Mouse (Mus musculus) neural tube, embryonic 13.5 days (tissue): Measurements from ENCODE around the gene 2010003K11Rik. TPM values are rescaled to one million over a fixed set of nuclear protein-coding genes. Genes with fewer than 3 reads are reported as not detected.

Experiments
- ATAC-seq: fragments of 200-750 bp; cut with Nextera tagmentation; 2 replicates; pipeline ENCODE4 v1.8.0; 2017; ENCODE audit warnings: low read depth, mild to moderate bottlenecking, moderate TSS enrichment, moderate library complexity
- H3K27ac ChIP-seq: fragments of 300-500 bp; sonication (generic); replicated peaks from 2 replicates; pipeline ENCODE4 v1.5.1; 2015; ENCODE audit warnings: moderate library complexity, mild to moderate bottlenecking, inconsistent platforms
- H3K27me3 ChIP-seq: fragments of 300-500 bp; sonication (generic); 2 replicates; pipeline ENCODE4 v1.6.1; 2015; ENCODE audit warnings: mild to moderate bottlenecking, inconsistent platforms
- H3K36me3 ChIP-seq: fragments of 300-500 bp; sonication (generic); 2 replicates; pipeline ENCODE4 v1.6.1; 2015; ENCODE audit warnings: mild to moderate bottlenecking, inconsistent platforms
- H3K4me1 ChIP-seq: fragments of 300-500 bp; sonication (generic); replicated peaks from 2 replicates; pipeline ENCODE4 v1.6.1; 2015; ENCODE audit warnings: inconsistent platforms
- H3K4me2 ChIP-seq: fragments of 300-500 bp; sonication (generic); 2 replicates; pipeline ENCODE4 v1.6.1; 2015; ENCODE audit warnings: inconsistent platforms, mild to moderate bottlenecking, moderate library complexity
- H3K4me3 ChIP-seq: fragments of 300-500 bp; sonication (generic); 2 replicates; pipeline ENCODE4 v1.5.1; 2015; ENCODE audit warnings: mild to moderate bottlenecking, inconsistent platforms
- H3K9ac ChIP-seq: fragments of 300-500 bp; sonication (generic); 2 replicates; pipeline ENCODE4 v1.6.1; 2015; ENCODE audit warnings: moderate library complexity, mild to moderate bottlenecking, inconsistent platforms
- H3K9me3 ChIP-seq: fragments of 300-500 bp; sonication (generic); 2 replicates; pipeline ENCODE4 v1.6.1; 2016; ENCODE audit warnings: inconsistent platforms
- WGBS: fragments of 180-500 bp; shearing (Covaris S2); methylation state at CpG from one replicate; pipeline ENCODE4 v1.1.7; 2015; 5-methylcytosine and 5-hydroxymethylcytosine counted together
- polyA plus RNA-seq: library from polyadenylated mRNA; unstranded; fragments of >200 nt; fragmentation: Nextera tagmentation; extraction: Ambion mirVana; gene quantifications from 2 replicates; pipeline ENCODE4 v1.2.1, GENCODE M21; 2015

2010003K11Rik gene
- polyA plus RNA-seq, 1 experiment from 2014 or later: not detected

- peaks cover 6% of the 10 kb centered on the region; the same call in 1 of the 2 replicates for H3K27me3 ChIP-seq
- peak overlapping the region; percentile 59 for H3K27ac ChIP-seq
- H3K9ac ChIP-seq: no peak overlapping the region
- H3K4me3 ChIP-seq: no peak overlapping the region
- 65% methylated on average over 2 of the region's 2 CpGs for WGBS
- no peaks in the 10 kb centered on the region for H3K9me3 ChIP-seq
- H3K4me2 ChIP-seq: no peak overlapping the region
- H3K36me3 ChIP-seq: no peaks in the 10 kb centered on the region
- H3K4me1 ChIP-seq: peaks cover 15% of the 10 kb centered on the region
- ATAC-seq: no peak
Measured at GRCm38 (mm10) chr19:4516288-4516687, 17.9 kb upstream of the 2010003K11Rik start.

GRCm38 (mm10) chr19:4515746-4516145 is 17.4 kb upstream of the 2010003K11Rik start:
- no peak for ATAC-seq

GRCm38 (mm10) chr19:4513236-4513858 is 15.0 kb upstream of the 2010003K11Rik start:
- H3K9me3 ChIP-seq: no peaks in the 10 kb centered on the region
- no peak overlapping the region for H3K4me3 ChIP-seq
- H3K27me3 ChIP-seq: peaks cover 6% of the 10 kb centered on the region; the same call in 1 of the 2 replicates
- 73% methylated on average over 4 of the region's 4 CpGs for WGBS
- no peak overlapping the region for H3K9ac ChIP-seq
- peaks cover 26% of the 10 kb centered on the region for H3K4me1 ChIP-seq
- no peak for ATAC-seq
- no peak overlapping the region for H3K4me2 ChIP-seq
- H3K36me3 ChIP-seq: no peaks in the 10 kb centered on the region
- H3K27ac ChIP-seq: no peak overlapping the region

More at GRCm38 (mm10) chr19:4515746-4516145, 17.4 kb upstream of the 2010003K11Rik start:
- peaks cover 6% of the 10 kb centered on the region; the same call in 1 of the 2 replicates for H3K27me3 ChIP-seq
- peak overlapping the region; percentile 59 for H3K27ac ChIP-seq
- H3K9ac ChIP-seq: no peak overlapping the region
- WGBS: 50% methylated on average over 2 of the region's 2 CpGs
- H3K4me1 ChIP-seq: peaks cover 20% of the 10 kb centered on the region
- H3K9me3 ChIP-seq: no peaks in the 10 kb centered on the region
- H3K4me2 ChIP-seq: no peak overlapping the region
- no peaks in the 10 kb centered on the region for H3K36me3 ChIP-seq
- H3K4me3 ChIP-seq: no peak overlapping the region

- WGBS: 7% methylated on average over 13 of the region's 13 CpGs
- no peaks in the 10 kb centered on the region for H3K9me3 ChIP-seq
- no peak for ATAC-seq
- peaks cover 6% of the 10 kb centered on the region; the same call in 1 of the 2 replicates for H3K27me3 ChIP-seq
- no peaks in the 10 kb centered on the region for H3K36me3 ChIP-seq
- H3K9ac ChIP-seq: peak overlapping the region; percentile 67; the same call in 1 of the 2 replicates
- no peak overlapping the region for H3K27ac ChIP-seq
- H3K4me1 ChIP-seq: peaks cover 25% of the 10 kb centered on the region
- peak overlapping the region; percentile 63 for H3K4me3 ChIP-seq
- peak overlapping the region; percentile 63 for H3K4me2 ChIP-seq
Measured at GRCm38 (mm10) chr19:4511116-4511841, 12.9 kb upstream of the 2010003K11Rik start.

- ATAC-seq: peak; percentile 100
- H3K27me3 ChIP-seq: peaks cover 6% of the 10 kb centered on the region; the same call in 1 of the 2 replicates
- peak within 1 kb of the TSS; percentile 63 for H3K4me3 ChIP-seq
- H3K4me2 ChIP-seq: peak within 1 kb of the TSS; percentile 87
- H3K36me3 ChIP-seq: no peaks in the 10 kb centered on the region
- H3K9ac ChIP-seq: peak within 1 kb of the TSS; percentile 67
- WGBS: under 1% methylated on average over 81 of the region's 82 CpGs
- H3K9me3 ChIP-seq: no peaks in the 10 kb centered on the region
- peak within 1 kb of the TSS; percentile 59; the same call in 1 of the 2 replicates for H3K27ac ChIP-seq
- peaks cover 14% of the 10 kb centered on the region for H3K4me1 ChIP-seq
Measured at GRCm38 (mm10) chr19:4509986-4510963, 11.9 kb upstream of the 2010003K11Rik start, which contains the start of gene Pcx. Gene Pcx, plus strand, starts transcription at chr19:4510472.

- H3K27ac ChIP-seq: no peak overlapping the region
- no peaks in the 10 kb centered on the region for H3K9me3 ChIP-seq
- ATAC-seq: no peak
- 76% methylated on average over 3 of the region's 3 CpGs for WGBS
- H3K9ac ChIP-seq: no peak overlapping the region
- peaks cover 12% of the 10 kb centered on the region for H3K4me1 ChIP-seq
- H3K4me3 ChIP-seq: no peak overlapping the region
- no peaks in the 10 kb centered on the region for H3K36me3 ChIP-seq
- peaks cover 6% of the 10 kb centered on the region; the same call in 1 of the 2 replicates for H3K27me3 ChIP-seq
- no peak overlapping the region for H3K4me2 ChIP-seq
Measured at GRCm38 (mm10) chr19:4507746-4508145, 9.4 kb upstream of the 2010003K11Rik start.

- no peak overlapping the region for H3K4me2 ChIP-seq
Measured at GRCm38 (mm10) chr19:4504830-4505229, 6.4 kb upstream of the 2010003K11Rik start.

GRCm38 (mm10) chr19:4502701-4503100 is 4.3 kb upstream of the 2010003K11Rik start:
- no peak overlapping the region for H3K27ac ChIP-seq
- 77% methylated on average over 2 of the region's 2 CpGs for WGBS
- H3K4me1 ChIP-seq: peaks cover 7% of the 10 kb centered on the region
- no peak overlapping the region for H3K4me2 ChIP-seq
- no peak for ATAC-seq
- no peaks in the 10 kb centered on the region for H3K36me3 ChIP-seq
- H3K4me3 ChIP-seq: no peak overlapping the region
- no peaks in the 10 kb centered on the region for H3K27me3 ChIP-seq
- H3K9ac ChIP-seq: no peak overlapping the region
- no peaks in the 10 kb centered on the region for H3K9me3 ChIP-seq

More at GRCm38 (mm10) chr19:4504830-4505229, 6.4 kb upstream of the 2010003K11Rik start:
- no peak overlapping the region for H3K4me3 ChIP-seq
- H3K9me3 ChIP-seq: no peaks in the 10 kb centered on the region
- 96% methylated on average over 1 of the region's 1 CpGs for WGBS
- no peak overlapping the region for H3K9ac ChIP-seq
- H3K4me1 ChIP-seq: peaks cover 5% of the 10 kb centered on the region
- no peaks in the 10 kb centered on the region for H3K36me3 ChIP-seq
- no peaks in the 10 kb centered on the region for H3K27me3 ChIP-seq
- H3K27ac ChIP-seq: no peak overlapping the region
- ATAC-seq: no peak

- H3K4me2 ChIP-seq: no peak overlapping the region
- H3K27me3 ChIP-seq: no peaks in the 10 kb centered on the region
- no peaks in the 10 kb centered on the region for H3K36me3 ChIP-seq
- no peak overlapping the region for H3K27ac ChIP-seq
- H3K4me1 ChIP-seq: peaks cover 16% of the 10 kb centered on the region
- H3K4me3 ChIP-seq: no peak overlapping the region
- no peak overlapping the region for H3K9ac ChIP-seq
- WGBS: 11% methylated on average over 4 of the region's 4 CpGs
- peak; percentile 66 for ATAC-seq
- no peaks in the 10 kb centered on the region for H3K9me3 ChIP-seq
Measured at GRCm38 (mm10) chr19:4497263-4497973, 965 bp downstream of the 2010003K11Rik start.

GRCm38 (mm10) chr19:4496535-4497262 is 1.7 kb downstream of the 2010003K11Rik start:
- H3K4me3 ChIP-seq: no peak overlapping the region
- H3K9me3 ChIP-seq: no peaks in the 10 kb centered on the region
- no peak overlapping the region for H3K4me2 ChIP-seq
- peaks cover 17% of the 10 kb centered on the region for H3K4me1 ChIP-seq
- no peak overlapping the region for H3K9ac ChIP-seq
- no peaks in the 10 kb centered on the region for H3K36me3 ChIP-seq
- H3K27me3 ChIP-seq: no peaks in the 10 kb centered on the region
- WGBS: 85% methylated on average over 3 of the region's 3 CpGs
- no peak for ATAC-seq
- no peak overlapping the region for H3K27ac ChIP-seq
